ENCODE assay signal across 34 mouse cellular contexts in the genomic region with DNA sequence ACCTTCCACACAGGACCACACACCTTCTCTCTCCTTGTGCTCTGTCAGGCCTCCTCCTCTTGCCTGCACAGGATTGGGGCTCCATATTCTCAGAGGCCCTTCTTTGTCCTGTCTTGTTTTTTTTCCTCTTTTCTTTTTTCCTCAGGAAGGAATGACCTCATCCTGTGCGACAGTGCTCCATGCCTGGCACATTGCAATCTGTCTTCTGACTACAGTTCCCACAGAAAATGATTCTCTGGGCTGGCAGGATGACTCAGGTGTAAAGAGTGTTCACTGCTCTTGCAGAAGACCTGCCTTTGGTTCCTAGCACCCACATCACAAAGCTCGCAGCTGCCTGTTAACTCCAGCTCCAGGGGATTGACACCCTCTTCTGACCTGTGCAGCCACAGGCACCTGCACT. TPM values are rescaled to one million over a fixed set of nuclear protein-coding genes. Genes with fewer than 3 reads are reported as not detected.
"Had no signal": no experiment of that assay in that cellular context is flagged by ENCODE, and none has a peak within 500 bp of the region (broad histone marks: within the 10 kb centered on the region; RNA-seq: fewer than 3 reads in every experiment).

No protein-coding gene starts in this region.

- H3K27ac ChIP-seq: heart, adult 2 months; hindbrain, embryonic 13.5 days; hindbrain, embryonic 15.5 days; intestine, embryonic 15.5 days; layer of hippocampus, adult 2 months; left cerebral cortex, adult 2 months; limb, embryonic 15.5 days; liver, embryonic 12.5 days; liver, embryonic 14.5 days had no signal

- H3K9me3 ChIP-seq: heart, embryonic 12.5 days; hindbrain, embryonic 13.5 days; hindbrain, embryonic 15.5 days; intestine, embryonic 15.5 days; limb, embryonic 15.5 days; liver, embryonic 12.5 days had no signal

- H3K4me2 ChIP-seq: heart, embryonic 12.5 days; hindbrain, embryonic 13.5 days; hindbrain, embryonic 15.5 days; intestine, embryonic 15.5 days; limb, embryonic 15.5 days; liver, embryonic 12.5 days had no signal

- H3K4me3 ChIP-seq: heart, adult 2 months; heart, embryonic 12.5 days; hindbrain, embryonic 13.5 days; hindbrain, embryonic 15.5 days; intestine, embryonic 15.5 days; layer of hippocampus, adult 2 months; left cerebral cortex, adult 2 months; limb, embryonic 15.5 days; liver, embryonic 12.5 days had no signal

- H3K9ac ChIP-seq: heart, embryonic 12.5 days; hindbrain, embryonic 13.5 days; hindbrain, embryonic 15.5 days; intestine, embryonic 15.5 days; limb, embryonic 15.5 days; liver, embryonic 12.5 days; liver, embryonic 14.5 days had no signal

- DNase-seq: gastrocnemius, postnatal 14 days; gastrocnemius, postnatal 36 days; heart, adult 11 months; heart, adult 2 months; heart, postnatal 10 days; heart, postnatal 36 days; kidney, adult 18-20 months; kidney, adult 8-10 months; kidney, postnatal 10 days; kidney, postnatal 25 days; kidney, postnatal 4 days had no signal

- H3K27me3 ChIP-seq: heart, embryonic 12.5 days; hindbrain, embryonic 13.5 days; hindbrain, embryonic 15.5 days; intestine, embryonic 15.5 days; limb, embryonic 15.5 days had no signal

- H3K36me3 ChIP-seq: heart, embryonic 12.5 days; hindbrain, embryonic 13.5 days; hindbrain, embryonic 15.5 days; intestine, embryonic 15.5 days; limb, embryonic 15.5 days; liver, embryonic 12.5 days had no signal

- ATAC-seq: inflammation-experienced regulatory T-cells, adult 6 months; intestine, embryonic 15.5 days; intestine, postnatal 0 days; liver, embryonic 12.5 days had no signal

RNA-seq across cellular contexts. Expression of a gene that starts 43.1 kb away (rescaled TPM):
- total RNA-seq: gastrocnemius, adult 18-20 months; gastrocnemius, adult 8-10 months; gastrocnemius, postnatal 14 days; gastrocnemius, postnatal 36 days; heart, adult 2 months; heart, postnatal 10 days; heart, postnatal 36 days; hematopoietic stem cell, adult 5-6 weeks; layer of hippocampus, adult 2 months; layer of hippocampus, postnatal 10 days; left cerebral cortex, adult 2 months; left cerebral cortex, postnatal 36 days; liver, adult 2 months had no signal
- polyA plus RNA-seq: heart, adult 2 months; heart, embryonic 14.5 days; heart, embryonic 16.5 days; hindbrain, embryonic 11.5 days; hindbrain, embryonic 15.5 days; inflammation-experienced regulatory T-cells, adult 6 months; intestine, embryonic 15.5 days; intestine, postnatal 0 days; kidney, embryonic 14.5 days; kidney, embryonic 16.5 days; limb, embryonic 11.5 days; limb, embryonic 15.5 days; liver, adult 2 months; liver, embryonic 12.5 days; liver, embryonic 14.5 days had no signal
